Mouse (Mus musculus) thymus, adult 2 months (tissue): Measurements from ENCODE around the gene Izumo4.

ENCODE experiments used
- CTCF ChIP-seq: fragments of 200-500 bp; IDR thresholded peaks from 2 replicates; pipeline ENCODE4 v1.5.1; 2012; ENCODE audit warnings: mild to moderate bottlenecking, control low read depth, low read length, moderate library complexity, borderline replicate concordance; ENCODE audit not compliant: control insufficient read depth, poor library complexity, insufficient read depth; ENCODE audit errors: extremely low read depth
- POLR2A ChIP-seq: fragments of 200-500 bp; IDR thresholded peaks from 2 replicates; pipeline ENCODE4 v1.6.1; 2012; ENCODE audit warnings: mild to moderate bottlenecking, low read length, control low read depth, moderate library complexity; ENCODE audit not compliant: control insufficient read depth, poor library complexity, insufficient read depth; ENCODE audit errors: extremely low read depth

DNA sequence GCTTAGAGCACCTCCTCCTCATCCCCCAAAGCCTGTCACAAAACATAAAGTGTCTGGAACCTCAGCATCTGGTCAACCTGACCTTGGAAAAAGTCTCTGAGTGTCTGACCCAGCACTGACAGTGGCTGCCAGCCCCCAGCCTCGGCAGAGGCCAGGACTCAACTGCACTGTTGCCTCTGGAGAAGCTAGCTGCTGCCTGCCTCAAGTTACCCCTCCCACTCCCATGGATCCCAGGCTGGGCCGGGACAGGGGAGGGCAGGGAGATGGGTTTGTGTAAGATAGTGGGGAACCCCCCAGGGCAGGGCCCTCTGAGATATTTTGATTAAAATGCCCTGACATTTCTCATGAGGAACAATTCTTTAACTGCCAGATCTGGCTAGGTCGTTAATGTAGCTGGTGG lies 3.0 kb downstream of the Izumo4 start:
- TF ChIP-seq CTCF (no peak), POLR2A (no peak)
